ENCODE assay signal across 26 mouse cellular contexts in the genomic region with DNA sequence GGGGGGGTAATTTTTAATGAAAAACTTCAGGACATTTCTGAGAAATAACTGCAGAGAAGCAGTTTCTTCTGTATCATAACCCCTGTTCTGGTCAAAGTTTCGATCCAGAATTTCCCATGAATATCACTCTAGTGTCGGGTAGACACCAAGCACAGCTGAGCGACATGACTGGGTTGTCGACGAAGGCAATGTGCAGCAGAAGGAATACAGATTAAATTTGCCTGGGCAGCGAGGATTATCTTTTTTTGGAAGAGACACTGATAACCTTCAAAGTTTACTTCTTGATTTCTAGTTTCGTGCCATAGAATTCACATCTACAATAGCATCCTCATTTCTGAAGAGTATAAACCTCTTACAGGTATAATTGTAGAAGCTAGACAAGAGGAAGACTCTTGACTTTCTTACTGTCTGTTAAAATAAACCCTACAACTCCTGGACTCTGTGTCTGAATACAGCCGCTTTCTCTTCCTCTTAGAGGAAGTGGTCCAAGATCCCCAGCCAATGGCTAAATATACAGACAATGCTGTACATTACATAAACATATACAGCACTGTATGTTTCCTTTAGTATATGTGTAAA. TPM values are rescaled to one million over a fixed set of nuclear protein-coding genes. Genes with fewer than 3 reads are reported as not detected.
DNase-seq lines count a peak whose midpoint lies in the region; ATAC-seq lines count a peak whose summit lies in the region.
"Had no signal": no experiment of that assay in that cellular context is flagged by ENCODE, and none has a peak within 500 bp of the region (broad histone marks: within the 10 kb centered on the region; RNA-seq: fewer than 3 reads in every experiment).

No protein-coding gene starts in this region.

- H3K4me3 ChIP-seq in forebrain, embryonic 10.5 days: no peak overlapping the region
- no peak overlapping the region for H3K4me3 ChIP-seq in forebrain, embryonic 16.5 days (replicated peaks; ENCODE audit: low read length)
- no peak overlapping the region for H3K4me3 ChIP-seq in liver, embryonic 12.5 days
- H3K4me3 ChIP-seq: gastrocnemius, adult 2 months; heart, embryonic 10.5 days; hindbrain, embryonic 13.5 days; left cerebral cortex, adult 2 months; limb, embryonic 13.5 days had no signal

- DNase-seq in forebrain, embryonic 10.5 days (ENCODE audit: extremely low spot score, low spot score): no peak
- peak; percentile 49 for DNase-seq in 416B (ENCODE audit: low read depth)
- peak; percentile 42 for DNase-seq in c-Kit-positive CD71-positive TER-119-positive erythroid progenitor cells, embryonic 14.5 days (ENCODE audit: low spot score)
- DNase-seq in heart, postnatal 4 days: no peak
- no peak for DNase-seq in right cerebral cortex, postnatal 36 days (ENCODE audit: low spot score in 2 of 2)
- DNase-seq: adrenal gland, adult 2 months; B cell, adult 2 months; cerebellum, postnatal 14 days; forebrain, postnatal 0 days; gastrocnemius, adult 2 months; kidney, adult 9 months; kidney, postnatal 36 days; layer of hippocampus, adult 9-11 months; right cerebral cortex, postnatal 4 days; thymus, adult 2 months had no signal

- no peaks in the 10 kb centered on the region for H3K36me3 ChIP-seq in forebrain, embryonic 10.5 days (replicated peaks)
- no peaks in the 10 kb centered on the region for H3K36me3 ChIP-seq in forebrain, embryonic 16.5 days (ENCODE audit: control insufficient read depth, insufficient read depth)
- H3K36me3 ChIP-seq in liver, embryonic 12.5 days: no peaks in the 10 kb centered on the region
- H3K36me3 ChIP-seq: heart, embryonic 10.5 days; hindbrain, embryonic 13.5 days; limb, embryonic 13.5 days had no signal

- peak overlapping the region; percentile 93 for H3K27ac ChIP-seq in forebrain, embryonic 10.5 days
- no peak overlapping the region for H3K27ac ChIP-seq in forebrain, embryonic 16.5 days (ENCODE audit: low read length)
- peak overlapping the region; percentile 95 for H3K27ac ChIP-seq in liver, embryonic 12.5 days
- H3K27ac ChIP-seq: hindbrain, embryonic 13.5 days; left cerebral cortex, adult 2 months had no signal

- H3K9me3 ChIP-seq in forebrain, embryonic 10.5 days: no peaks in the 10 kb centered on the region
- H3K9me3 ChIP-seq in forebrain, embryonic 16.5 days (ENCODE audit: control insufficient read depth, low read length): no peaks in the 10 kb centered on the region
- no peaks in the 10 kb centered on the region for H3K9me3 ChIP-seq in liver, embryonic 12.5 days (replicated peaks)
- H3K9me3 ChIP-seq: heart, embryonic 10.5 days; hindbrain, embryonic 13.5 days; limb, embryonic 13.5 days had no signal

- no peak overlapping the region for H3K4me2 ChIP-seq in forebrain, embryonic 16.5 days (ENCODE audit: low read length)
- H3K4me2 ChIP-seq in liver, embryonic 12.5 days: peak overlapping the region; percentile 12; the same call in 1 of the 2 replicates
- H3K4me2 ChIP-seq: hindbrain, embryonic 13.5 days; limb, embryonic 13.5 days had no signal

- no peak for ATAC-seq in forebrain, embryonic 16.5 days
- ATAC-seq in liver, embryonic 12.5 days: no peak
- no peak for ATAC-seq in megakaryocyte-erythroid progenitor cell, adult 5-6 weeks (replicated peaks; ENCODE audit: low FRiP score, low TSS enrichment, poor library complexity, severe bottlenecking)
- ATAC-seq: forebrain, postnatal 0 days; midbrain, embryonic 16.5 days had no signal

- 94% methylated on average over 8 of the region's 8 CpGs for WGBS in forebrain, embryonic 10.5 days
- 93% methylated on average over 8 of the region's 8 CpGs for WGBS in forebrain, embryonic 16.5 days
- 39% methylated on average over 8 of the region's 8 CpGs for WGBS in liver, embryonic 12.5 days (ENCODE audit: insufficient replicate concordance)

- H3K9ac ChIP-seq in forebrain, embryonic 16.5 days (replicated peaks; ENCODE audit: low read depth, low read length): no peak overlapping the region
- H3K9ac ChIP-seq in liver, embryonic 12.5 days: peak overlapping the region; percentile 65
- H3K9ac ChIP-seq: forebrain, postnatal 0 days; hindbrain, embryonic 13.5 days; limb, embryonic 13.5 days had no signal

- no peaks in the 10 kb centered on the region for H3K27me3 ChIP-seq in forebrain, embryonic 10.5 days (ENCODE audit: poor library complexity, severe bottlenecking)
- no peaks in the 10 kb centered on the region for H3K27me3 ChIP-seq in forebrain, embryonic 16.5 days (replicated peaks; ENCODE audit: control insufficient read depth, insufficient read depth, low read length)
- no peaks in the 10 kb centered on the region for H3K27me3 ChIP-seq in liver, embryonic 12.5 days (replicated peaks)
- H3K27me3 ChIP-seq: hindbrain, embryonic 13.5 days; limb, embryonic 13.5 days had no signal

- H3K4me1 ChIP-seq in forebrain, embryonic 10.5 days: peaks cover 59% of the 10 kb centered on the region
- peaks cover 27% of the 10 kb centered on the region for H3K4me1 ChIP-seq in forebrain, embryonic 16.5 days (replicated peaks; ENCODE audit: control insufficient read depth, insufficient read depth, low read length)
- peaks cover 63% of the 10 kb centered on the region for H3K4me1 ChIP-seq in liver, embryonic 12.5 days

RNA-seq across cellular contexts. Expression of a gene that starts 2.2 kb away (rescaled TPM):
- polyA plus RNA-seq in forebrain, embryonic 10.5 days (2016; fragmentation: Nextera tagmentation; extraction: Ambion mirVana): 48.0 and 48.8 TPM in 2 replicates
- 23.1 and 24.7 TPM in 2 replicates for polyA plus RNA-seq in forebrain, embryonic 16.5 days (2015; fragmentation: Nextera tagmentation; extraction: Ambion mirVana)
- 99.1 and 113 TPM in 2 replicates for polyA plus RNA-seq in liver, embryonic 12.5 days (2016; fragmentation: Nextera tagmentation; extraction: Ambion mirVana)
- 100 to 1,000 TPM; 856 to 901 TPM for total RNA-seq in heart, postnatal 4 days (2021)
- 432 and 521 TPM in 2 replicates for total RNA-seq in megakaryocyte-erythroid progenitor cell, adult 5-6 weeks (2014; fragmentation: Nextera tagmentation)
- total RNA-seq in megakaryocyte-erythroid progenitor cell, adult 5-6 weeks (2017): 172 and 646 TPM in 2 replicates

RNA-seq across cellular contexts. Expression of a gene that starts 3.1 kb away (rescaled TPM):
- polyA plus RNA-seq in forebrain, embryonic 10.5 days (2016; fragmentation: Nextera tagmentation; extraction: Ambion mirVana): 12.0 and 14.2 TPM in 2 replicates
- 8.4 and 8.9 TPM in 2 replicates for polyA plus RNA-seq in forebrain, embryonic 16.5 days (2015; fragmentation: Nextera tagmentation; extraction: Ambion mirVana)
- polyA plus RNA-seq in liver, embryonic 12.5 days (2016; fragmentation: Nextera tagmentation; extraction: Ambion mirVana): 27.0 and 29.3 TPM in 2 replicates
- total RNA-seq in heart, postnatal 4 days (2021): 10 to 100 TPM; 81.1 to 87.3 TPM
- 76.1 and 135 TPM in 2 replicates for total RNA-seq in megakaryocyte-erythroid progenitor cell, adult 5-6 weeks (2014; fragmentation: Nextera tagmentation)
- total RNA-seq in megakaryocyte-erythroid progenitor cell, adult 5-6 weeks (2017): 49.9 and 105 TPM in 2 replicates

RNA-seq across cellular contexts. Expression of a gene that starts 3.3 kb away (rescaled TPM):
- polyA plus RNA-seq in forebrain, embryonic 10.5 days (2016; fragmentation: Nextera tagmentation; extraction: Ambion mirVana): 10.2 and 10.5 TPM in 2 replicates
- polyA plus RNA-seq in forebrain, embryonic 16.5 days (2015; fragmentation: Nextera tagmentation; extraction: Ambion mirVana): 3.2 and 4.6 TPM in 2 replicates
- 23.6 and 31.6 TPM in 2 replicates for polyA plus RNA-seq in liver, embryonic 12.5 days (2016; fragmentation: Nextera tagmentation; extraction: Ambion mirVana)
- 100 to 1,000 TPM; 767 to 799 TPM for total RNA-seq in heart, postnatal 4 days (2021)
- 1,021 and 1,485 TPM in 2 replicates for total RNA-seq in megakaryocyte-erythroid progenitor cell, adult 5-6 weeks (2014; fragmentation: Nextera tagmentation)
- total RNA-seq in megakaryocyte-erythroid progenitor cell, adult 5-6 weeks (2017): 6,042 and 11,084 TPM in 2 replicates
- polyA plus RNA-seq: adrenal gland, adult 2 months; urinary bladder, adult 2 months had no signal

RNA-seq across cellular contexts. Expression of a gene that starts 19.7 kb away (rescaled TPM):
- 0.86 TPM in 1 of 2 replicates, not detected in the other for polyA plus RNA-seq in forebrain, embryonic 10.5 days (2016; fragmentation: Nextera tagmentation; extraction: Ambion mirVana)
- 2.0 TPM in 1 of 2 replicates, not detected in the other for polyA plus RNA-seq in forebrain, embryonic 16.5 days (2015; fragmentation: Nextera tagmentation; extraction: Ambion mirVana)
- polyA plus RNA-seq in liver, embryonic 12.5 days (2016; fragmentation: Nextera tagmentation; extraction: Ambion mirVana): 2.7 and 3.0 TPM in 2 replicates
- total RNA-seq in heart, postnatal 4 days (2021): under 1 TPM; 0.16 to 0.81 TPM
- 2.9 and 4.4 TPM in 2 replicates for total RNA-seq in megakaryocyte-erythroid progenitor cell, adult 5-6 weeks (2014; fragmentation: Nextera tagmentation)
- not detected in 2 replicates for total RNA-seq in megakaryocyte-erythroid progenitor cell, adult 5-6 weeks (2017)
- total RNA-seq: forebrain, postnatal 0 days; gastrocnemius, adult 2 months; left cerebral cortex, adult 2 months; neutrophil, adult 5-6 weeks had no signal
- polyA plus RNA-seq: adrenal gland, adult 2 months; forebrain, postnatal 0 days; gonadal fat pad, adult 2 months; midbrain, embryonic 16.5 days; thymus, adult 2 months; urinary bladder, adult 2 months had no signal

RNA-seq across cellular contexts. Expression of a gene that starts 20.9 kb away (rescaled TPM):
- polyA plus RNA-seq in forebrain, embryonic 10.5 days (2016; fragmentation: Nextera tagmentation; extraction: Ambion mirVana): 8.1 and 16.6 TPM in 2 replicates
- polyA plus RNA-seq in forebrain, embryonic 16.5 days (2015; fragmentation: Nextera tagmentation; extraction: Ambion mirVana): 20.6 and 26.5 TPM in 2 replicates
- polyA plus RNA-seq in liver, embryonic 12.5 days (2016; fragmentation: Nextera tagmentation; extraction: Ambion mirVana): 23.9 and 29.2 TPM in 2 replicates
- 10 to 100 TPM; 26.8 to 30.1 TPM for total RNA-seq in heart, postnatal 4 days (2021)
- total RNA-seq in megakaryocyte-erythroid progenitor cell, adult 5-6 weeks (2014; fragmentation: Nextera tagmentation): 17.9 and 44.2 TPM in 2 replicates
- total RNA-seq in megakaryocyte-erythroid progenitor cell, adult 5-6 weeks (2017): 5,412 and 6,422 TPM in 2 replicates

Comparison
In these comparisons a context has a peak if more than half of its experiments do, and no peak if none do; other contexts are left out.
1. DNase-seq: peak in 416B (single experiment) and c-Kit-positive CD71-positive TER-119-positive erythroid progenitor cells, embryonic 14.5 days (single experiment); none in forebrain, embryonic 10.5 days (single experiment), heart, postnatal 4 days (single experiment) and right cerebral cortex, postnatal 36 days (0 of 2).